In genomic region chr13:104286897-104287309, GRCm38 (mm10) we compare ENCODE assay signal across 8 mouse cellular contexts. TPM values are rescaled to one million over a fixed set of nuclear protein-coding genes. Genes with fewer than 3 reads are reported as not detected.
DNase-seq lines count a peak whose midpoint lies in the region; ATAC-seq and TF ChIP-seq lines count a peak whose summit lies in the region.

No protein-coding gene starts in this region.

- H3K27me3 ChIP-seq in G1E (ENCODE audit: insufficient read depth, low read length), result no peaks in the 10 kb centered on the region
- H3K27me3 ChIP-seq in forebrain, embryonic 15.5 days, result no peaks in the 10 kb centered on the region
- no peaks in the 10 kb centered on the region for H3K27me3 ChIP-seq in liver, postnatal 0 days (ENCODE audit: insufficient read depth, low read length)
- H3K27me3 ChIP-seq in neural tube, embryonic 13.5 days, result no peaks in the 10 kb centered on the region
- no peaks in the 10 kb centered on the region for H3K27me3 ChIP-seq in testis, adult 2 months (ENCODE audit: control insufficient read depth, insufficient read depth, low read length)

- TF ChIP-seq CTCF in G1E (IDR thresholded peaks at IDR 0.05; ENCODE audit: low read depth, low read length), result no peak
- no peak for TF ChIP-seq CTCF in liver, postnatal 0 days (IDR thresholded peaks at IDR 0.05; ENCODE audit: low read depth)
- TF ChIP-seq CTCF in testis, adult 2 months (IDR thresholded peaks at IDR 0.05; ENCODE audit: control insufficient read depth, insufficient read depth, insufficient replicate concordance, low read depth, low read length), result no peak

- H3K9me3 ChIP-seq in G1E (replicated peaks), result no peaks in the 10 kb centered on the region
- no peaks in the 10 kb centered on the region for H3K9me3 ChIP-seq in forebrain, embryonic 15.5 days
- no peaks in the 10 kb centered on the region for H3K9me3 ChIP-seq in liver, postnatal 0 days (ENCODE audit: low read length)
- H3K9me3 ChIP-seq in neural tube, embryonic 13.5 days, result no peaks in the 10 kb centered on the region

- under 1% methylated on average over 10 of the region's 10 CpGs for WGBS in forebrain, embryonic 15.5 days
- 0% methylated on average over 10 of the region's 10 CpGs for WGBS in liver, postnatal 0 days (ENCODE audit: insufficient replicate concordance)
- under 1% methylated on average over 10 of the region's 10 CpGs for WGBS in neural tube, embryonic 13.5 days

- H3K36me3 ChIP-seq in G1E (replicated peaks), result no peaks in the 10 kb centered on the region
- H3K36me3 ChIP-seq in forebrain, embryonic 15.5 days, result no peaks in the 10 kb centered on the region
- no peaks in the 10 kb centered on the region for H3K36me3 ChIP-seq in liver, postnatal 0 days (replicated peaks; ENCODE audit: insufficient read depth, low read length)
- H3K36me3 ChIP-seq in neural tube, embryonic 13.5 days, result no peaks in the 10 kb centered on the region
- no peaks in the 10 kb centered on the region for H3K36me3 ChIP-seq in testis, adult 2 months (ENCODE audit: control insufficient read depth, insufficient read depth, low read length)

- ATAC-seq in G1E (ENCODE audit: extremely low read depth, insufficient number of reproducible peaks, low FRiP score, poor library complexity, severe bottlenecking), result peak; percentile 96
- ATAC-seq in forebrain, embryonic 15.5 days (replicated peaks), result peak; percentile 96
- ATAC-seq in liver, postnatal 0 days, result peak; percentile 94
- peak; percentile 93 for ATAC-seq in neural tube, embryonic 13.5 days (ENCODE audit: low read depth)

- peak overlapping the region; percentile 69 for H3K4me3 ChIP-seq in G1E (ENCODE audit: low read depth, low read length)
- peak overlapping the region; percentile 38 for H3K4me3 ChIP-seq in forebrain, embryonic 15.5 days
- H3K4me3 ChIP-seq in liver, postnatal 0 days (ENCODE audit: low read depth, low read length), result peak overlapping the region; percentile 58
- H3K4me3 ChIP-seq in neural tube, embryonic 13.5 days, result peak overlapping the region; percentile 44
- H3K4me3 ChIP-seq in testis, adult 2 months (ENCODE audit: control insufficient read depth, low read depth, low read length), result peak overlapping the region; percentile 70

- peak overlapping the region; percentile 75 for H3K4me2 ChIP-seq in forebrain, embryonic 15.5 days (replicated peaks)
- peak overlapping the region; percentile 85 for H3K4me2 ChIP-seq in liver, postnatal 0 days (ENCODE audit: low read depth, low read length)
- peak overlapping the region; percentile 69 for H3K4me2 ChIP-seq in neural tube, embryonic 13.5 days

- TF ChIP-seq EP300 in liver, postnatal 0 days (IDR thresholded peaks at IDR 0.05; ENCODE audit: low read depth), result no peak

- peak overlapping the region; percentile 34; the same call in 1 of the 2 replicates for H3K9ac ChIP-seq in forebrain, embryonic 15.5 days (replicated peaks)
- H3K9ac ChIP-seq in liver, postnatal 0 days (replicated peaks), result peak overlapping the region; percentile 53
- H3K9ac ChIP-seq in neural tube, embryonic 13.5 days, result peak overlapping the region; percentile 61

- TF ChIP-seq POLR2A in testis, adult 2 months (IDR thresholded peaks at IDR 0.05; ENCODE audit: control insufficient read depth, low read depth, low read length), result no peak; the same call in 1 of the 2 replicates

- intact Hi-C loops in heart, postnatal 14 days (cut with DNase I), result loop anchor here (2.0 to 5.0 kb wide), 3 partner anchors 225 to 654 kb away; no protein-coding TSS in a partner anchor

- DNase-seq in G1E (ENCODE audit: low spot score), result peak; percentile 58
- DNase-seq in cerebellum, adult 18-20 months, result peak; percentile 65 to 66
- peak; percentile 91 to 93 for DNase-seq in heart, postnatal 14 days
- peak; percentile 91 for DNase-seq in layer of hippocampus, adult 11-12 months (ENCODE audit: low spot score)
- DNase-seq in liver, postnatal 0 days, result peak; percentile 89

- peak overlapping the region; percentile 61 for H3K27ac ChIP-seq in forebrain, embryonic 15.5 days (replicated peaks)
- H3K27ac ChIP-seq in liver, postnatal 0 days (ENCODE audit: low read depth), result peak overlapping the region; percentile 91
- H3K27ac ChIP-seq in neural tube, embryonic 13.5 days (replicated peaks), result peak overlapping the region; percentile 69
- H3K27ac ChIP-seq in testis, adult 2 months (ENCODE audit: control insufficient read depth, insufficient read depth, low read depth, low read length), result peak overlapping the region; percentile 49; the same call in 1 of the 2 replicates

- H3K4me1 ChIP-seq in G1E (ENCODE audit: insufficient read depth, low read depth, low read length), result peaks cover 17% of the 10 kb centered on the region
- peaks cover 27% of the 10 kb centered on the region for H3K4me1 ChIP-seq in forebrain, embryonic 15.5 days
- no peaks in the 10 kb centered on the region; the same call in 1 of the 2 replicates for H3K4me1 ChIP-seq in liver, postnatal 0 days (ENCODE audit: insufficient read depth)
- peaks cover 25% of the 10 kb centered on the region for H3K4me1 ChIP-seq in neural tube, embryonic 13.5 days (replicated peaks)
- peaks cover 3% of the 10 kb centered on the region for H3K4me1 ChIP-seq in testis, adult 2 months (ENCODE audit: control insufficient read depth, insufficient read depth, low read length)

RNA-seq across cellular contexts. Expression of gene Adamts6, which starts 0.7 kb away (rescaled TPM):
- total RNA-seq in G1E (2014; fragmentation: Nextera tagmentation) (11.8 and 13.4 TPM in 2 replicates), G1E (2017) (11.9 and 12.5 TPM in 2 replicates)
- polyA plus RNA-seq in G1E (2012), result 0.13 and 0.26 TPM in 2 replicates
- 1.9 and 2.7 TPM in 2 replicates for polyA plus RNA-seq in forebrain, embryonic 15.5 days (2015; fragmentation: Nextera tagmentation; extraction: Ambion mirVana)
- total RNA-seq in heart, postnatal 14 days (2021), result 1 to 10 TPM; 5.4 to 6.2 TPM
- 0.27 and 0.32 TPM in 2 replicates for polyA plus RNA-seq in liver, postnatal 0 days (2015; fragmentation: Nextera tagmentation; extraction: Ambion mirVana)
- polyA plus RNA-seq in neural tube, embryonic 13.5 days (2015; fragmentation: Nextera tagmentation; extraction: Ambion mirVana), result 1.0 and 1.6 TPM in 2 replicates
- 0.37 and 0.74 TPM in 2 replicates for polyA plus RNA-seq in testis, adult 2 months (2012; rRNA removed)

RNA-seq across cellular contexts. Expression of gene Ppwd1, which starts 58.3 kb away (rescaled TPM):
- total RNA-seq in G1E (2014; fragmentation: Nextera tagmentation), result 120 and 130 TPM in 2 replicates
- 47.8 and 60.8 TPM in 2 replicates for total RNA-seq in G1E (2017)
- polyA plus RNA-seq in G1E (2012), result 5.9 and 7.8 TPM in 2 replicates
- 9.2 and 9.5 TPM in 2 replicates for polyA plus RNA-seq in forebrain, embryonic 15.5 days (2015; fragmentation: Nextera tagmentation; extraction: Ambion mirVana)
- 1 to 10 TPM; 8.4 TPM for total RNA-seq in heart, postnatal 14 days (2021)
- 5.6 and 5.8 TPM in 2 replicates for polyA plus RNA-seq in liver, postnatal 0 days (2015; fragmentation: Nextera tagmentation; extraction: Ambion mirVana)
- 7.2 and 7.5 TPM in 2 replicates for polyA plus RNA-seq in neural tube, embryonic 13.5 days (2015; fragmentation: Nextera tagmentation; extraction: Ambion mirVana)
- polyA plus RNA-seq in testis, adult 2 months (2012; rRNA removed), result 3.7 TPM in 2 replicates

RNA-seq across cellular contexts. Expression of gene Cenpk, which starts 58.5 kb away (rescaled TPM):
- total RNA-seq in G1E (2014; fragmentation: Nextera tagmentation) (83.0 and 138 TPM in 2 replicates), G1E (2017) (85.5 and 119 TPM in 2 replicates)
- polyA plus RNA-seq in G1E (2012), result 1.8 and 6.2 TPM in 2 replicates
- polyA plus RNA-seq in forebrain, embryonic 15.5 days (2015; fragmentation: Nextera tagmentation; extraction: Ambion mirVana), result 25.0 and 33.4 TPM in 2 replicates
- 1 to 10 TPM; 1.4 to 1.9 TPM for total RNA-seq in heart, postnatal 14 days (2021)
- 41.6 and 45.4 TPM in 2 replicates for polyA plus RNA-seq in liver, postnatal 0 days (2015; fragmentation: Nextera tagmentation; extraction: Ambion mirVana)
- 13.8 and 18.3 TPM in 2 replicates for polyA plus RNA-seq in neural tube, embryonic 13.5 days (2015; fragmentation: Nextera tagmentation; extraction: Ambion mirVana)
- 3.1 and 5.3 TPM in 2 replicates for polyA plus RNA-seq in testis, adult 2 months (2012; rRNA removed)

Comparison
In these comparisons a context has a peak if more than half of its experiments do, and no peak if none do; other contexts are left out.
1. Peak in every context shown above with its lines: DNase-seq, ATAC-seq, H3K4me3 ChIP-seq and H3K27ac ChIP-seq.